In the genomic region with DNA sequence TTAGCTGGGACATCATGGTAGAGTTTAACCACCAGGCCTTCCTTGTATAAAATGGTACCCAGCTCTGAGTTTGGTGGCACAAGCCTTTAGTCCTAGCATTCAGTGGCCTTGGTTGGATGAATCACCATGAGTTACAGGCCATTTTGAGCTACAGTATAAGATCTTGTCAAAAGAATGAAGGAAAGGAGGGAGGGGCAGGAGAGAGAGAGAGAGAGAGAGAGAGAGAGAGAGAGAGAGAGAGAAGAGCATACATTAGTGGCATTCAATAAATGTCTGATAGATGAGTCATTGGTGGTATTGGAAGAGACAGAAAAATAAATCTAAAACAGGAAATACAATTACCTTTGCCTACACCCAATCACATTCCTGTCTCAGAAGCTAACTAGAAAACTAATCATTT, we compare ENCODE assay signal across 28 mouse cellular contexts.
"Had no signal": no experiment of that assay in that cellular context is flagged by ENCODE, and none has a peak within 500 bp of the region (broad histone marks: within the 10 kb centered on the region; RNA-seq: fewer than 3 reads in every experiment).

No protein-coding gene starts in this region.

- H3K27me3 ChIP-seq: heart, embryonic 13.5 days; heart, embryonic 15.5 days; hindbrain, embryonic 12.5 days; intestine, embryonic 15.5 days; limb, embryonic 13.5 days; limb, embryonic 15.5 days; liver, embryonic 13.5 days; liver, embryonic 15.5 days had no signal

- H3K9ac ChIP-seq: heart, embryonic 13.5 days; heart, embryonic 15.5 days; hindbrain, embryonic 12.5 days; hindbrain, embryonic 14.5 days; intestine, embryonic 15.5 days; limb, embryonic 13.5 days; limb, embryonic 15.5 days; liver, embryonic 13.5 days; liver, embryonic 15.5 days; liver, postnatal 0 days had no signal

- H3K36me3 ChIP-seq: hindbrain, embryonic 10.5 days; hindbrain, embryonic 12.5 days; liver, embryonic 13.5 days; liver, embryonic 15.5 days had no signal

- H3K4me2 ChIP-seq: heart, embryonic 11.5 days; heart, embryonic 13.5 days; heart, embryonic 15.5 days; hindbrain, embryonic 12.5 days; hindbrain, embryonic 14.5 days; intestine, embryonic 15.5 days; limb, embryonic 13.5 days; limb, embryonic 15.5 days; liver, embryonic 13.5 days; liver, embryonic 15.5 days had no signal

- H3K9me3 ChIP-seq: heart, embryonic 15.5 days; hindbrain, embryonic 12.5 days; intestine, embryonic 15.5 days; limb, embryonic 15.5 days; liver, embryonic 15.5 days had no signal

- H3K27ac ChIP-seq: heart, adult 2 months; heart, embryonic 13.5 days; heart, embryonic 15.5 days; hindbrain, embryonic 10.5 days; hindbrain, embryonic 12.5 days; hindbrain, embryonic 14.5 days; intestine, embryonic 15.5 days; layer of hippocampus, adult 2 months; limb, embryonic 13.5 days; limb, embryonic 15.5 days; liver, embryonic 13.5 days; liver, embryonic 15.5 days had no signal

- H3K4me1 ChIP-seq: heart, embryonic 13.5 days; heart, embryonic 15.5 days; hindbrain, embryonic 10.5 days; hindbrain, embryonic 12.5 days; intestine, embryonic 15.5 days; liver, embryonic 13.5 days; liver, embryonic 15.5 days had no signal

- H3K4me3 ChIP-seq: heart, adult 2 months; heart, embryonic 13.5 days; heart, embryonic 15.5 days; hindbrain, embryonic 10.5 days; hindbrain, embryonic 12.5 days; intestine, embryonic 15.5 days; layer of hippocampus, adult 2 months; limb, embryonic 13.5 days; limb, embryonic 15.5 days; liver, embryonic 13.5 days; liver, embryonic 15.5 days had no signal

- ATAC-seq: hindbrain, embryonic 16.5 days; inflammation-experienced regulatory T-cells, adult 6 months; intestine, embryonic 15.5 days; intestine, postnatal 0 days; liver, postnatal 0 days had no signal

- DNase-seq: gastrocnemius, postnatal 14 days; gastrocnemius, postnatal 36 days; heart, adult 2 months; heart, postnatal 4 days; kidney, adult 18-20 months; kidney, adult 8-10 months; kidney, postnatal 10 days; kidney, postnatal 25 days; kidney, postnatal 4 days; layer of hippocampus, adult 9-11 months; layer of hippocampus, postnatal 36 days; left cerebral cortex, postnatal 4 days; liver, embryonic 13.5 days; liver, postnatal 0 days had no signal
